Mouse (Mus musculus): Measurements from ENCODE around the gene Tmem123. TPM values are rescaled to one million over a fixed set of nuclear protein-coding genes. Genes with fewer than 3 reads are reported as not detected.

Gene Tmem123
- polyA plus RNA-seq, 1 experiment: 90.0 TPM

DNA sequence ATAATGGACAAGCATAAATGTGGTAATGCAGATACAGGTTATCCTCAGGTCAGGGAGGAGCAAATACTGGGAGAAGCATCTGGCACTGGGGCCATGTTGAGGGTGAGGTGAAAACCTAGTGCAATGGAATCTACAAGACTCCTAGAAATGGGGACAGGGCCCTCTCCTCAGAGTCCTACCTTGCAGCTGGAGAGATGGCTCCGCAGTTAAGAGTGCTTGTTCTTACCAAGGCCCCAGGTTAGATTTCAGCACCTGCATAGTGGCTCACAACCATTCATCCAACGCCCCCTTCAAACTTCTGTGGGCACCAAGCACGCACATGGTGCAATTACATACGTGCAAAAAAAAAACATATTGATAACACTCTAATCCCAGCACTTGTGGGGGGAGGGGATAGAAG, 15.9 kb downstream of the Tmem123 start:
- peak overlapping the region; percentile 47 for H3K27ac ChIP-seq (ENCODE audit: insufficient read depth, low read length)
- H3K4me3 ChIP-seq (ENCODE audit: extremely low read depth, insufficient read depth, insufficient read length): no peak overlapping the region
- TF ChIP-seq POLR2A (IDR thresholded peaks at IDR 0.05; ENCODE audit: low read depth, low read length) (no peak), CTCF (IDR thresholded peaks at IDR 0.05; ENCODE audit: extremely low read depth, insufficient read depth, insufficient read length, insufficient replicate concordance) (no peak)
- peaks cover 18% of the 10 kb centered on the region for H3K36me3 ChIP-seq (ENCODE audit: control insufficient read depth, insufficient read depth, low read length)
- peaks cover 23% of the 10 kb centered on the region; the same call in 1 of the 2 replicates for H3K4me1 ChIP-seq (ENCODE audit: control insufficient read depth, insufficient read depth, insufficient read length)
- 77% methylated on average over 4 of the region's 4 CpGs for WGBS
- no peaks in the 10 kb centered on the region for H3K27me3 ChIP-seq (ENCODE audit: control insufficient read depth, insufficient read depth, low read length)
- no peak for DNase-seq (ENCODE audit: low read depth in 1 of 2, low spot score in 2 of 2)

DNA sequence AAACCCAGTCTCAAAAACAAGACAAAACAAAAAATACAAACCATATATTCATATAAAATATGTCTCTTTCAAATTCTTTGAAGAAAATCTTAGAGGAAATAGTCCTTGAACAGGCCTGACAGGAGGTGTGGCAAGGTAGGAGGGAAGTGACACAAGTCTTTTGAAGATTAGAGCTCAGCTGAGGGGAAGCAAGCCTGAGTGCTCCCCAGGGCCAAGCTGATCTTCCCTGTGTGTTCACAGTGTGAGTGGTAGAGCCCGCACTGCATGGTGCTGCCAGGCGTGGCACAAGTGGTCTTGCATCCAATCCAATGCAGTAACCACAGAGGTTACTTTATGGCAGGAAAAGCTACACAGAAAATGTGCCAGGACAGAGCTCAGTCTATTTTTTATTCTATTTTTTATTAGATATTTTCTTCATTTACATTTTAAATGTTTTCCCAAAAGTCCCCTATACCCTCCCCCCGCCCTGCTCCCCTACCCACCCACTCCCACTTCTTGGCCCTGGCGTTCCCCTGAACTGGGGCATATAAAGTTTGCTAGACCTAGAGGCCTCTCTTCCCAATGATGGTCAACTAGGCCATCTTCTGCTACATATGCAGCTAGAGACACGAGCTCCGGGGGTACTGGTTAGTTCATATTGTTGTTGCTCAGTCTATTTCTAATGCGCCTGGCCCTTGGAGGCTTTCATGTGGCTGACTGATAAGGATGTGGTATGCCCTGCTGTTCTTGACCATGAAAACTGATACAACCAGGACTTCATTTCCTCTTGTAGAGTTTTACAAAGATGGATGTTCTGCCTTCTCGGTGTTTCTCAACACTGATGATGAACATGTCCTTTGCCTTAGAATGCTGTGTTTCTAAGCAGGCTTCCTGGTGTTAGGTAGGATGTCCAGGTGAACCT, 16.7 kb downstream of the Tmem123 start:
- H3K36me3 ChIP-seq (ENCODE audit: control insufficient read depth, insufficient read depth, low read length): peaks cover 18% of the 10 kb centered on the region
- peaks cover 29% of the 10 kb centered on the region for H3K4me1 ChIP-seq (ENCODE audit: control insufficient read depth, insufficient read depth, insufficient read length)
- no peaks in the 10 kb centered on the region for H3K27me3 ChIP-seq (ENCODE audit: control insufficient read depth, insufficient read depth, low read length)
- no peak overlapping the region for H3K4me3 ChIP-seq (ENCODE audit: extremely low read depth, insufficient read depth, insufficient read length)
- peak; percentile 65 to 67 for DNase-seq (ENCODE audit: low read depth in 1 of 2, low spot score in 2 of 2)
- peak overlapping the region; percentile 47 for H3K27ac ChIP-seq (ENCODE audit: insufficient read depth, low read length)
- TF ChIP-seq POLR2A (IDR thresholded peaks at IDR 0.05; ENCODE audit: low read depth, low read length) (no peak), CTCF (IDR thresholded peaks at IDR 0.05; ENCODE audit: extremely low read depth, insufficient read depth, insufficient read length, insufficient replicate concordance) (no peak)
- whole genome bisulfite sequencing: 57% methylated on average over 8 of the region's 8 CpGs

DNA sequence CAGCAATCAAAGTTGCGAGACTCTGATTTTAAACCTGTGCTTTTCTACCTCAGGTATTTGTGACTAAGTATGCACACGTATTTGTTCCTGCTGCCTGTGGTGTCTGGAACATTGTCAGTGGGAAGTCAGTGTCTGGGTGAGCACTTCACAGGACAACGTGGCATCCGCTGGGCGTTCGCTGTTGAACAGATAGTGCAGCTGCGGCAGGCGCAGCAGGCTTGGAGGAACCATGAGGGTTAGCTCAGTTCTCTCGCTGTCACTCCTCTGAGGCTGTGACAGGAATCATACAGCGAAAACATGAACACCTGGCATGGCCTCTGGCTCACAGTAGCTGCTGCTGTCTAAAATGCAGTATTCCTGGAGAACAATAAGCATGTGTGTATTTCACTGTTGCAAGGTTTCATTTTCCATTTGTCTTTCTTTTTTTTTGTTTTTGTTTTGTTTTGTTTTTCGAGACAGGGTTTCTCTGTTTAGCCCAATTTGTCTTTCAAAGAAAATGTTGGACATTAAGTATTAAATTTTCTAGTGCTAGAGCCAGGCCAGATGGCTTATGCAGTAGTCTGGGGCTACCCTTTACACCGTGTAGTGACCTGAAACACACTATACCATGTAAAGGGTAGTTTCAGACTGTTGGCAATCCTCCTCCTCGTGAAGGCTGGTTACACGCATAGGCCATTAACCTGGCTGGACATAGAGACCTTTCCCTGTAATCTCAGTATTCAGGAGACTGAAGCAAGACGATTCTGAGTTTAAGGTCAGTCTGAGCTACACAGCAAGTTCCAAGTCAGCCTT, 20.2 kb downstream of the Tmem123 start:
- Histone ChIP-seq H3K27me3 (ENCODE audit: control insufficient read depth, insufficient read depth, low read length) (no peaks in the 10 kb centered on the region), H3K36me3 (ENCODE audit: control insufficient read depth, insufficient read depth, low read length) (peaks cover 10% of the 10 kb centered on the region), H3K4me3 (ENCODE audit: extremely low read depth, insufficient read depth, insufficient read length) (no peak overlapping the region), H3K4me1 (ENCODE audit: control insufficient read depth, insufficient read depth, insufficient read length) (peaks cover 28% of the 10 kb centered on the region), H3K27ac (ENCODE audit: insufficient read depth, low read length) (peak overlapping the region; percentile 19)
- TF ChIP-seq CTCF (IDR thresholded peaks at IDR 0.05; ENCODE audit: extremely low read depth, insufficient read depth, insufficient read length, insufficient replicate concordance): no peak
- no peak for TF ChIP-seq POLR2A (IDR thresholded peaks at IDR 0.05; ENCODE audit: low read depth, low read length)
- DNase-seq (ENCODE audit: low read depth in 1 of 2, low spot score in 2 of 2): peak in 1 of 2 experiments; percentile 35
- 61% methylated on average over 15 of the region's 15 CpGs for WGBS

DNA sequence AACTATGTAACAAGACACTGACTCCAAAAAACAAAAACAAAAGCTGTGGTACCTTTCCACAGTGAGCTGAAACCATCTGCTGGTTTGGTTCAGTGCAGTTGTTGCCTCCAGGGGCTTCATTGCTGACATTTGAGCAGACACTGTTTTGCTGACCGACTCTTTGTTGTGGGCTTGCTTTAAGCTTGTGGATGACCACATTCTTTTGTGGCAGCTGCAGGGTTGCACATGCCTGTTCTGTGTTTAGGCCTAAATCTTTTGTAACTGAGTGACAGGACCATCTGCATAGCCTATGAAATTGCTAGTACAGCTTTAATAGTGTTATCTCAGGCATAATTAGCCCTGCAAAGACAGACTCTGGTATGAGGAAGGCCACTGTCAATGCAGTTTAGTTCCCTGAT, 20.8 kb downstream of the Tmem123 start:
- peaks cover 10% of the 10 kb centered on the region for H3K36me3 ChIP-seq (ENCODE audit: control insufficient read depth, insufficient read depth, low read length)
- H3K4me1 ChIP-seq (ENCODE audit: control insufficient read depth, insufficient read depth, insufficient read length): peaks cover 24% of the 10 kb centered on the region
- no peak overlapping the region for H3K4me3 ChIP-seq (ENCODE audit: extremely low read depth, insufficient read depth, insufficient read length)
- peak overlapping the region; percentile 4; the same call in 1 of the 2 replicates for H3K27ac ChIP-seq (ENCODE audit: insufficient read depth, low read length)
- no peak for TF ChIP-seq POLR2A (IDR thresholded peaks at IDR 0.05; ENCODE audit: low read depth, low read length)
- no peak for TF ChIP-seq CTCF (IDR thresholded peaks at IDR 0.05; ENCODE audit: extremely low read depth, insufficient read depth, insufficient read length, insufficient replicate concordance)
- no peak for DNase-seq (ENCODE audit: low read depth in 1 of 2, low spot score in 2 of 2)
- no peaks in the 10 kb centered on the region for H3K27me3 ChIP-seq (ENCODE audit: control insufficient read depth, insufficient read depth, low read length)
- WGBS: 53% methylated on average over 1 of the region's 1 CpGs

DNA sequence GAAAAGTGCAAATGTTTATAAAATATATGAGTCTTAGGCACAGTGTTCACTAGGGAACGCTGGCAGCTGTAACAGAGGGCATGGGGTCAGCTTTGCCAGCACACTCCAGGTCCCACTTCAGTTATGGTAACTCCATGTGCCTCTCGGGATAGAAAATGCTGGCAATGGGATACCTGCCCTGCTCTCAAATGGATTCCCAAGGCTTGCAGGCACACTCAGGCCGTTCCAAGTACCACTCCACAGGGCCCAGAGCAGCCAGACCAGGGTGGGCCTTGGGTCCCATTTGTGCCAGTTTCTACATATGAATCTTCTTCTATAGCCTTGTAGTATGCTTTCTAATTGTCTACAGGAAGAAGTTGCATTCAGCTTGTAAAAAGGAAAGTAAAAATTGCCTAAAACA, 21.6 kb downstream of the Tmem123 start:
- Histone ChIP-seq H3K4me1 (ENCODE audit: control insufficient read depth, insufficient read depth, insufficient read length) (peaks cover 19% of the 10 kb centered on the region), H3K4me3 (ENCODE audit: extremely low read depth, insufficient read depth, insufficient read length) (no peak overlapping the region), H3K27me3 (ENCODE audit: control insufficient read depth, insufficient read depth, low read length) (no peaks in the 10 kb centered on the region), H3K36me3 (ENCODE audit: control insufficient read depth, insufficient read depth, low read length) (peaks cover 16% of the 10 kb centered on the region), H3K27ac (ENCODE audit: insufficient read depth, low read length) (peak overlapping the region; percentile 40)
- 95% methylated on average over 3 of the region's 3 CpGs for WGBS
- no peak for TF ChIP-seq CTCF (IDR thresholded peaks at IDR 0.05; ENCODE audit: extremely low read depth, insufficient read depth, insufficient read length, insufficient replicate concordance)
- TF ChIP-seq POLR2A (IDR thresholded peaks at IDR 0.05; ENCODE audit: low read depth, low read length): no peak
- no peak for DNase-seq (ENCODE audit: low read depth in 1 of 2, low spot score in 2 of 2)

DNA sequence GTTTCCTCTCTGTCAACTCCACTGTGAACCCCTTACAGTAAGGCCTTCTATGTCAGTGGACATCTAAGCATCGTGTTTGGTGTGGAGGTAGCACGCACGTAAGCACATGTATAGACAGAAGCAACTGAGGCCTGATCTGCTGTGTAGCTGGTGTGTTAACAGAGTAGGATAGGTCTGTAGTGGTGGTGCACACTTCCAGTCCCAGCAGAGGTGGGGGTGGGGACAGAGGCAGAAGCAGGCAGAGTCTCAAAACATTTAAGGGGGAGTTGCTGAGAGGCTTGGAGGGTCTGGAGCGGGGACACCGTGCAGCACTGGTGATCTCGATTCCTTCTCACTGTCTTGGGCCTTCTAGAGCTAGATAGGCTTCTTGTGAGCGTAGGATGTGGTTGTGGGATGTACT, 22.2 kb downstream of the Tmem123 start:
- WGBS: 93% methylated on average over 7 of the region's 7 CpGs
- DNase-seq (ENCODE audit: low read depth in 1 of 2, low spot score in 2 of 2): no peak
- Histone ChIP-seq H3K4me1 (ENCODE audit: control insufficient read depth, insufficient read depth, insufficient read length) (peaks cover 16% of the 10 kb centered on the region), H3K4me3 (ENCODE audit: extremely low read depth, insufficient read depth, insufficient read length) (no peak overlapping the region), H3K27ac (ENCODE audit: insufficient read depth, low read length) (peak overlapping the region; percentile 53), H3K36me3 (ENCODE audit: control insufficient read depth, insufficient read depth, low read length) (peaks cover 21% of the 10 kb centered on the region), H3K27me3 (ENCODE audit: control insufficient read depth, insufficient read depth, low read length) (no peaks in the 10 kb centered on the region)
- TF ChIP-seq POLR2A (IDR thresholded peaks at IDR 0.05; ENCODE audit: low read depth, low read length) (no peak), CTCF (IDR thresholded peaks at IDR 0.05; ENCODE audit: extremely low read depth, insufficient read depth, insufficient read length, insufficient replicate concordance) (no peak)
